Comparison of ENCODE assay signal across 9 mouse cellular contexts in genomic region chr11:69192840-69193239, GRCm38 (mm10). TPM values are rescaled to one million over a fixed set of nuclear protein-coding genes. Genes with fewer than 3 reads are reported as not detected.
DNase-seq lines count a peak whose midpoint lies in the region; ATAC-seq and TF ChIP-seq lines count a peak whose summit lies in the region.
"Had no signal": no experiment of that assay in that cellular context is flagged by ENCODE, and none has a peak within 500 bp of the region (broad histone marks: within the 10 kb centered on the region; RNA-seq: fewer than 3 reads in every experiment).

No protein-coding gene starts in this region.

- peak; percentile 39; the same call in 1 of the 2 replicates for TF ChIP-seq CTCF in spleen, adult 2 months (IDR thresholded peaks at IDR 0.05; ENCODE audit: extremely low read depth, insufficient read depth, insufficient read length, insufficient replicate concordance)

- H3K27ac ChIP-seq in spleen, adult 2 months (ENCODE audit: insufficient read depth, low read length): no peak overlapping the region
- no peak overlapping the region for H3K27ac ChIP-seq in hindbrain, embryonic 14.5 days

- H3K36me3 ChIP-seq in spleen, adult 2 months (ENCODE audit: control insufficient read depth, insufficient read depth, low read length): no peaks in the 10 kb centered on the region
- no peaks in the 10 kb centered on the region for H3K36me3 ChIP-seq in hindbrain, embryonic 14.5 days (replicated peaks; ENCODE audit: control insufficient read depth, insufficient read depth)

- intact Hi-C loops in heart, postnatal 25 days (cut with DNase I): loop anchor here (1.0 to 10.0 kb wide), 2 partner anchors 50 to 192 kb away; no protein-coding TSS in a partner anchor

- peaks cover 4% of the 10 kb centered on the region for H3K27me3 ChIP-seq in spleen, adult 2 months (ENCODE audit: control insufficient read depth, insufficient read depth, low read length)
- H3K27me3 ChIP-seq in hindbrain, embryonic 14.5 days (ENCODE audit: control insufficient read depth, insufficient read depth, low read length): peaks cover 16% of the 10 kb centered on the region

- TF ChIP-seq POLR2A in spleen, adult 2 months (IDR thresholded peaks at IDR 0.05; ENCODE audit: low read depth, low read length): no peak

- no peak overlapping the region for H3K4me2 ChIP-seq in hindbrain, embryonic 14.5 days (replicated peaks)

- no peak overlapping the region for H3K4me3 ChIP-seq in spleen, adult 2 months (ENCODE audit: extremely low read depth, insufficient read depth, insufficient read length)
- no peak overlapping the region for H3K4me3 ChIP-seq in hindbrain, embryonic 14.5 days (replicated peaks; ENCODE audit: low read length)

- peak; percentile 64 for DNase-seq in heart, adult 11 months
- no peak for DNase-seq in heart, postnatal 25 days (ENCODE audit: low spot score)
- no peak for DNase-seq in spleen, adult 2 months (ENCODE audit: low read depth in 1 of 2, low spot score in 2 of 2)
- DNase-seq in spleen, postnatal 4 days (ENCODE audit: low spot score in 2 of 2): no peak
- DNase-seq in cerebellum, adult 8-10 months: peak; percentile 46
- DNase-seq in hindbrain, embryonic 14.5 days (ENCODE audit: low spot score): peak; percentile 80
- no peak for DNase-seq in yolk sac, embryonic 10.5 days (ENCODE audit: low spot score)

- ATAC-seq in hindbrain, embryonic 14.5 days (ENCODE audit: low FRiP score): no peak
- peak; percentile 59; the same call in 1 of the 2 replicates for ATAC-seq in monocyte, adult 5-6 weeks (replicated peaks; ENCODE audit: insufficient number of reproducible peaks, low FRiP score, low TSS enrichment, poor library complexity, severe bottlenecking)

- no peaks in the 10 kb centered on the region for H3K4me1 ChIP-seq in spleen, adult 2 months (ENCODE audit: control insufficient read depth, insufficient read depth, insufficient read length)
- H3K4me1 ChIP-seq in hindbrain, embryonic 14.5 days (replicated peaks; ENCODE audit: control insufficient read depth, insufficient read depth, low read length): peaks cover 3% of the 10 kb centered on the region; the same call in 1 of the 2 replicates

- WGBS in spleen, adult 2 months: 2% methylated on average over 1 of the region's 1 CpGs
- 9% methylated on average over 1 of the region's 1 CpGs for WGBS in hindbrain, embryonic 14.5 days

- no peaks in the 10 kb centered on the region for H3K9me3 ChIP-seq in hindbrain, embryonic 14.5 days (ENCODE audit: control insufficient read depth, low read length)

- H3K9ac ChIP-seq in hindbrain, embryonic 14.5 days: no peak overlapping the region

RNA-seq across cellular contexts. Expression of gene Alox8, which starts 4.8 kb away (rescaled TPM):
- total RNA-seq in heart, postnatal 25 days (2021): 1 to 10 TPM; 1.6 to 1.8 TPM
- 0.12 and 0.18 TPM in 2 replicates for polyA plus RNA-seq in spleen, adult 2 months (2012; rRNA removed)
- 0.25 and 0.30 TPM in 2 replicates for polyA plus RNA-seq in hindbrain, embryonic 14.5 days (2014; fragmentation: Nextera tagmentation; extraction: Ambion mirVana)
- total RNA-seq in monocyte, adult 5-6 weeks (2017): 1.4 to 2.3 TPM (median 1.5 TPM) in 3 replicates
- total RNA-seq: adrenal gland, postnatal 36 days had no signal

RNA-seq across cellular contexts. Expression of gene Alox12b, which starts 36.1 kb away (rescaled TPM):
- not detected for total RNA-seq in heart, postnatal 25 days (2021)
- polyA plus RNA-seq in spleen, adult 2 months (2012; rRNA removed): not detected in 2 replicates
- 0.59 and 0.60 TPM in 2 replicates for polyA plus RNA-seq in hindbrain, embryonic 14.5 days (2014; fragmentation: Nextera tagmentation; extraction: Ambion mirVana)
- not detected in 3 replicates for total RNA-seq in monocyte, adult 5-6 weeks (2017)
- total RNA-seq: adrenal gland, postnatal 36 days had no signal

RNA-seq across cellular contexts. Expression of gene Gucy2e, which starts 44.0 kb away (rescaled TPM):
- 1 to 10 TPM; 1.4 to 1.5 TPM for total RNA-seq in heart, postnatal 25 days (2021)
- 0.02 and 0.04 TPM in 2 replicates for polyA plus RNA-seq in spleen, adult 2 months (2012; rRNA removed)
- polyA plus RNA-seq in hindbrain, embryonic 14.5 days (2014; fragmentation: Nextera tagmentation; extraction: Ambion mirVana): 0.29 and 0.34 TPM in 2 replicates
- total RNA-seq in monocyte, adult 5-6 weeks (2017): 0.32 TPM in 1 of 3 replicates, not detected in the others
- total RNA-seq: adrenal gland, postnatal 36 days had no signal

Comparison
In these comparisons a context has a peak if more than half of its experiments do, and no peak if none do; other contexts are left out.
1. DNase-seq: peak in heart, adult 11 months (single experiment), cerebellum, adult 8-10 months (single experiment) and hindbrain, embryonic 14.5 days (single experiment); none in heart, postnatal 25 days (single experiment), spleen, adult 2 months (0 of 2), spleen, postnatal 4 days (0 of 2) and yolk sac, embryonic 10.5 days (single experiment).